Mouse (Mus musculus) G1E (cell line): ENCODE data around the gene Xrra1. TPM values are rescaled to one million over a fixed set of nuclear protein-coding genes. Genes with fewer than 3 reads are reported as not detected.

Experiments
- ATAC-seq: 2 replicates; pipeline ENCODE4 v1.8.0; 2016; ENCODE audit warnings: mild to moderate bottlenecking; ENCODE audit not compliant: insufficient number of reproducible peaks, poor library complexity, low FRiP score, severe bottlenecking; ENCODE audit errors: extremely low read depth
- DNase-seq: peaks from one replicate; pipeline ENCODE4 v3.0.0; 2012; ENCODE audit warnings: low spot score
- H3K27me3 ChIP-seq: 2 replicates; pipeline ENCODE4 v1.6.1; 2012; ENCODE audit warnings: mild to moderate bottlenecking, low read length, inconsistent platforms; ENCODE audit not compliant: insufficient read depth
- H3K36me3 ChIP-seq: replicated peaks from 2 replicates; pipeline ENCODE3; 2012; ENCODE audit warnings: mild to moderate bottlenecking, inconsistent platforms
- H3K4me1 ChIP-seq: 2 replicates; pipeline ENCODE4 v1.6.1; 2012; ENCODE audit warnings: low read depth, low read length, inconsistent platforms, mixed read lengths; ENCODE audit not compliant: insufficient read depth
- H3K4me3 ChIP-seq: 2 replicates; pipeline ENCODE4 v1.5.1; 2012; ENCODE audit warnings: low read depth, mild to moderate bottlenecking, inconsistent platforms, low read length, moderate library complexity, mixed read lengths
- H3K9me3 ChIP-seq: replicated peaks from 2 replicates; pipeline ENCODE4 v1.6.1; 2012; ENCODE audit warnings: inconsistent platforms
- CTCF ChIP-seq: IDR thresholded peaks from 2 replicates; pipeline ENCODE4 v1.5.1; 2012; ENCODE audit warnings: low read depth, low read length, inconsistent platforms, mixed read lengths
- GATA1 ChIP-seq: IDR thresholded peaks from 2 replicates; pipeline ENCODE4 v1.6.1; 2012; ENCODE audit warnings: borderline replicate concordance, low read length, inconsistent platforms, mixed read lengths
- GATA2 ChIP-seq: IDR thresholded peaks from 2 replicates; pipeline ENCODE4 v1.6.1; 2012; ENCODE audit warnings: low read depth, low read length, inconsistent platforms, borderline replicate concordance
- POLR2AphosphoS5 ChIP-seq: IDR thresholded peaks from 2 replicates; pipeline ENCODE4 v1.6.1; 2012; ENCODE audit warnings: low read depth, low read length, inconsistent platforms; ENCODE audit not compliant: insufficient replicate concordance
- TAL1 ChIP-seq: conservative IDR thresholded peaks from 2 replicates; pipeline ENCODE4 v1.6.1; 2012; ENCODE audit warnings: low read depth, low read length, inconsistent platforms, mixed read lengths
- polyA plus RNA-seq: library from polyadenylated mRNA; stranded (reverse); fragments of >175 nt; gene quantifications from 2 replicates; pipeline ENCODE4 v1.2.3, GENCODE M21; 2012
- total RNA-seq, 2 experiments: library from RNA; stranded (forward) in 1 of 2; stranded (reverse) in 1 of 2; fragments of 200-1000 nt in 1 of 2; fragments of >200 nt in 1 of 2; fragmentation: Nextera tagmentation in 1 of 2; gene quantifications; 2 replicates each; pipeline ENCODE4 v1.2.3; 2014 to 2017

The Xrra1 gene
- total and polyA plus RNA-seq, 3 experiments: 0.18 to 0.33 TPM; not detected in 1

GRCm38 (mm10) chr7:99916741-99917319, 57.9 kb downstream of the Xrra1 start:
- peaks cover 31% of the 10 kb centered on the region for H3K36me3 ChIP-seq
- DNase-seq (no peak), ATAC-seq (no peak)
- no peaks in the 10 kb centered on the region for H3K9me3 ChIP-seq
- TF ChIP-seq POLR2AphosphoS5 (no peak), TAL1 (no peak), GATA1 (no peak), CTCF (0 out of 2 replicates have a peak, but pooled peaks have one; percentile 28), GATA2 (no peak)
- H3K27me3 ChIP-seq: peaks cover 49% of the 10 kb centered on the region
- H3K4me3 ChIP-seq: no peak overlapping the region
- peaks cover 18% of the 10 kb centered on the region for H3K4me1 ChIP-seq

GRCm38 (mm10) chr7:99917320-99917844, 58.5 kb downstream of the Xrra1 start:
- H3K36me3 ChIP-seq: peaks cover 34% of the 10 kb centered on the region
- H3K9me3 ChIP-seq: no peaks in the 10 kb centered on the region
- ATAC-seq: no peak
- H3K27me3 ChIP-seq: peaks cover 44% of the 10 kb centered on the region
- H3K4me3 ChIP-seq: no peak overlapping the region
- DNase-seq: no peak
- H3K4me1 ChIP-seq: peaks cover 18% of the 10 kb centered on the region
- TF ChIP-seq GATA1: no peak
- no peak for TF ChIP-seq POLR2AphosphoS5
- no peak for TF ChIP-seq TAL1
- no peak for TF ChIP-seq CTCF
- no peak for TF ChIP-seq GATA2

GRCm38 (mm10) chr7:99919164-99919563, 60.2 kb downstream of the Xrra1 start:
- Histone ChIP-seq H3K4me1 (0 out of 2 replicates have a peak, but pooled peaks cover 7% of the 10 kb centered on the region), H3K27me3 (peaks cover 33% of the 10 kb centered on the region), H3K36me3 (peaks cover 51% of the 10 kb centered on the region), H3K9me3 (no peaks in the 10 kb centered on the region), H3K4me3 (no peak overlapping the region)
- DNase-seq: no peak
- ATAC-seq: no peak
- TF ChIP-seq GATA2: no peak
- no peak for TF ChIP-seq TAL1
- no peak for TF ChIP-seq CTCF
- TF ChIP-seq GATA1: no peak
- TF ChIP-seq POLR2AphosphoS5: no peak

- no peak for DNase-seq
- H3K9me3 ChIP-seq: no peaks in the 10 kb centered on the region
- ATAC-seq: no peak
- 0 out of 2 replicates have a peak, but pooled peaks cover 7% of the 10 kb centered on the region for H3K4me1 ChIP-seq
- TF ChIP-seq GATA2: no peak
- no peak for TF ChIP-seq CTCF
- no peak for TF ChIP-seq TAL1
- TF ChIP-seq GATA1: no peak
- TF ChIP-seq POLR2AphosphoS5: no peak
- peaks cover 59% of the 10 kb centered on the region for H3K36me3 ChIP-seq
- no peak overlapping the region for H3K4me3 ChIP-seq
- H3K27me3 ChIP-seq: peaks cover 25% of the 10 kb centered on the region
Measured at GRCm38 (mm10) chr7:99919971-99920370, 61.1 kb downstream of the Xrra1 start.

GRCm38 (mm10) chr7:99920416-99920815, 61.5 kb downstream of the Xrra1 start:
- Histone ChIP-seq H3K9me3 (no peaks in the 10 kb centered on the region), H3K36me3 (peaks cover 64% of the 10 kb centered on the region), H3K27me3 (peaks cover 23% of the 10 kb centered on the region), H3K4me1 (0 out of 2 replicates have a peak, but pooled peaks cover 7% of the 10 kb centered on the region), H3K4me3 (no peak overlapping the region)
- no peak for ATAC-seq
- TF ChIP-seq GATA2 (no peak), POLR2AphosphoS5 (no peak), GATA1 (no peak), TAL1 (no peak), CTCF (no peak)
- DNase-seq: no peak

- no peaks in the 10 kb centered on the region for H3K27me3 ChIP-seq
- ATAC-seq: no peak
Measured at GRCm38 (mm10) chr7:99926916-99927714, 68.2 kb downstream of the Xrra1 start.

More at GRCm38 (mm10) chr7:99926916-99927714, 68.2 kb downstream of the Xrra1 start:
- TF ChIP-seq GATA1 (no peak), CTCF (no peak), TAL1 (no peak), GATA2 (no peak)
- no peak for DNase-seq
- no peak overlapping the region for H3K4me3 ChIP-seq
- no peaks in the 10 kb centered on the region; the same call in 1 of the 2 replicates for H3K4me1 ChIP-seq
- no peaks in the 10 kb centered on the region for H3K9me3 ChIP-seq
- peaks cover 84% of the 10 kb centered on the region for H3K36me3 ChIP-seq
